Mouse (Mus musculus) gastrocnemius, postnatal 25 days (tissue): Measurements from ENCODE around the gene Slamf8. TPM values are rescaled to one million over a fixed set of nuclear protein-coding genes. Genes with fewer than 3 reads are reported as not detected.

Source experiments
- total RNA-seq, 2 experiments: library from RNA; stranded (reverse); gene quantifications; 1 replicate in 1 of 2; 2 replicates in 1 of 2; pipeline ENCODE4 v1.2.3; 2021

Gene Slamf8
- total RNA-seq, 2 experiments from 2014 or later = 0.21 TPM; not detected in 1

Other genes starting within 250 kb of the Slamf8 start
- under 1 TPM; 0.08 to 0.13 TPM for gene Kcnj10, start 249.4 kb downstream of the Slamf8 start, total RNA-seq
- 1 to 10 TPM; 3.4 to 3.6 TPM for gene Pigm, start 214.0 kb downstream of the Slamf8 start, total RNA-seq
- gene Slamf9, start 115.2 kb downstream of the Slamf8 start, total RNA-seq = under 1 TPM; 0.20 to 0.35 TPM
- under 1 TPM in 1 of 2 experiments, not detected in 1; 0.19 TPM for gene Igsf9, start 108.8 kb downstream of the Slamf8 start, total RNA-seq
- 10 to 100 TPM; 24.8 to 33.7 TPM for gene Tagln2, start 90.5 kb downstream of the Slamf8 start, total RNA-seq
- gene Cfap45, start 69.8 kb downstream of the Slamf8 start, total RNA-seq = not detected
- not detected for gene Vsig8, start 34.6 kb downstream of the Slamf8 start, total RNA-seq
- not detected for gene Fcrl6, start 12.0 kb upstream of the Slamf8 start, total RNA-seq
- gene Dusp23, start 42.4 kb upstream of the Slamf8 start, total RNA-seq = 10 to 100 TPM; 25.2 to 30.2 TPM
- gene Crp, start 107.5 kb upstream of the Slamf8 start, total RNA-seq = not detected